Mouse (Mus musculus) skeletal muscle tissue, adult 2 months (tissue): ENCODE data around the gene Decr2.
"Not testable (repeated sequence)": the region's sequence is repeated elsewhere in the genome, so short reads cannot be mapped to it uniquely, and the experiment has no call there.

ENCODE experiments used
- DNase-seq: peaks from one replicate; pipeline ENCODE4 v3.0.0-alpha.2; 2012; ENCODE audit warnings: low read depth, low spot score

Decr2 gene

GRCm38 (mm10) chr17:26113181-26113948 lies 23.2 kb upstream of the Decr2 start, which contains the start of gene Tmem8:
Gene Tmem8 (plus strand): TSS chr17:26113299.
- no peak for DNase-seq

- no peak for DNase-seq
Measured at GRCm38 (mm10) chr17:26112751-26113150, 22.6 kb upstream of the Decr2 start.

DNA sequence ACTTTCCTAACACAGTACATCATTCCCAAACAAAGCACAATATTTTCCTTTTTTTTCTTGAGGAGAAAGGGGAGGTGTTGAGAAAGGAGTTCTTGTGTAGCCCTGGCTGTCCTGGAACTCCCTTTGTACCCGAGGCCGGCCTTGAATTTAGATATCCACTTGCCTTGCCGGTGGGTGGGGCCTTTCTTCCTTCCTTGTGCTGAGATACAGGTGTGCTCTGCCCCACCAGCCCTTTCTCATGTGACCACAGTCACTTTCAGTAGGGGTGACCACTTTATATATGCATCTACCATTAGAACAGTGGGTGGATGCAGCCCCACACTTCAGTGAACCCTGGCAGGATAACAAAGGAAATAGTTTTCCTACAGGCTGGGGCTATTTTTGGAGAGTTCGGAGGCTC lies 21.6 kb upstream of the Decr2 start:
- DNase-seq: no peak

- DNase-seq: no peak
Measured at GRCm38 (mm10) chr17:26111024-26111423, 20.9 kb upstream of the Decr2 start.

GRCm38 (mm10) chr17:26110156-26110555 lies 20.0 kb upstream of the Decr2 start:
- no peak for DNase-seq

DNA sequence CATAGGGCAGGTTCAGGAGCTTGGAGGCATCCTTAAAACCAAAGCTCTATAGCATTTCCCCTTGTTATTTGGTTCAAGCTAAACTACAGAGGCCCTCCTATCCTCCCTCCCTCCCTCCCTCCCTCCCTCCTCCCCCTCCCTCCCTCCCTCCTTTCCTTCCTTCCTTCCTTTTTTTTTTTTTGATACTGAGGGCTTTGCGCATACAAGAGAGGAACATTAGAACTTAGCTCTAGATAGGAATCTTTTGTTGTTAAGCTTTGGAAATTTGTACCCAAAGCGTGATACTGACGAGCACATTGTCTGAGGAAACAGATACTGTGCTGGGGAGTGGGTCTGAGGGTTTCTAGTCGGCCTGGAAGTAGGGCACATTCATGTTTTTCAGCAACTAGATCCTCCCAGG lies 15.5 kb upstream of the Decr2 start:
- DNase-seq: no peak

- DNase-seq: no peak
Measured at GRCm38 (mm10) chr17:26101478-26101877, 11.3 kb upstream of the Decr2 start.

- DNase-seq: no peak
Measured at GRCm38 (mm10) chr17:26100166-26100565, 10.0 kb upstream of the Decr2 start.

GRCm38 (mm10) chr17:26099316-26099715 lies 9.2 kb upstream of the Decr2 start:
- DNase-seq: not testable (repeated sequence)

DNA sequence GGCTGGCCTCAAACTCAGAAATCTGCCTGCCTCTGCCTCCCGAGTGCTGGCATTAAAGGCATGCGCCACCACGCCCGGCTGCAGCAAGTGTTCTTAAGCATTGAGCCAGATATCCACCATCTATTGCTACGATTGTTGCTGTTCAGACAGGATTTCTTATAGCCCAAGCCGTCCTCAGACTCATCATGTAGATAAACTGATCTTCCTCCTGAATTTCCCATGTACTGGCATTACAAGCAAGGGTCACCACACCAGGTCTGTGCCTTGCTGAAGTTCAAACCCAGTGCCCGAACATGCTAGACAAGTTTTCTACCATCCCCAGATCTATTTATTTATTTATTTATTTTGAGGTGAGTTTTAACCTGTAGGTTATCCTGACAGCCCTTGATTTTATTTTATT lies 8.3 kb upstream of the Decr2 start:
- DNase-seq: no peak

DNA sequence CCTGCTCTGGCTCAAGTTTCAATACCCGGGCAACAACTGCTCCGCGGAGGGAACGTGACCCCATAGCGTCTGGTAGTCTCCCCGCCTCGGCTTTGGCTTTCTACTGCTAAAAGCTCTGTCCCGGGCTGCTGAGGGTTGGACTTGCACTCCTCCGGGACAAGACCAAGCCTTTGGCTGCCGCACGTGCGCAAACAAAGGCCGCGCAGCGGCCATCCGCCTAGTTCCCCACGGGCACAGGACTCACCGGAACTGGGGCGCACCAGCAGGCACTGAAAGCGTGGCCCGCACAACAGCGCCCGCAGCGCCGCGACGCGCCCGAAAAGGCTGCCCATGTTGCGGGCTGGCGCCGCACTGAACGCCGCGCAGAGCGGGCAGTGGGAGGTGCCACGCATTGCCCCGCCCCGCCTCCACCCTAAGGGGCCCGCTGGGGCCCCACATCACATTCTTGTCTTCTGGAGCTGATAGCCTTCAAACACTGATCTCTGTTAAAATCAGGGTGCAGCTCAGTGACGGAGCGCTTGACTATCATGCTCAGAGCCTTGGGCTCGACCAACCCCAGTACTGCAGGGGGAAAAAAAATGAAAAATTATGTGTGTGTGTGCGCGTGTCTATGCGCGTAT lies 5.1 kb upstream of the Decr2 start, which contains the start of gene Nme4:
Nme4 (minus strand) TSS at position 482 of the 620 bp plus-strand sequence.
- DNase-seq: no peak

GRCm38 (mm10) chr17:26094531-26095110 lies 4.5 kb upstream of the Decr2 start:
- no peak for DNase-seq

GRCm38 (mm10) chr17:26087059-26087564 lies 3.0 kb downstream of the Decr2 start:
- DNase-seq: no peak

GRCm38 (mm10) chr17:26080867-26081266 lies 9.3 kb downstream of the Decr2 start:
- no peak for DNase-seq

DNA sequence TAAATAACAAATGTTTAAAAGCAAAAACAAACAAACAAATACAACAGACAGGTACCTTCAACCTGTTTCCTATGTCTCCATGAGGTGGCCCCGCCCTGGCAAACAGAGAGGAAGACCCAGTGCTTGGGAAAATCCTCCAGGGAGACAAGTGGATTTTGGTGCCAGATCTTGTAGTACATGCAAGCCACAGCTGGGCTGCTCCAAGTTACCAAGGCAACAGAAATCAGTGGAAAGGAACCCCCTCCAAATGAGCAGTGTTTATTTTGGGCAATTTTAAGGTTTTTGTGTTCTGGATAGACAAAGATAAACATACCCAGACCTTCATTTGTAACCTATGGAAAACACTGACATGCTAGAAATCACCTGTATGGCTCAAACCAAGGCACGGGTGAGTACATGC lies 11.3 kb downstream of the Decr2 start:
- no peak for DNase-seq

- DNase-seq: no peak
Measured at GRCm38 (mm10) chr17:26075246-26075645, 14.9 kb downstream of the Decr2 start.

DNA sequence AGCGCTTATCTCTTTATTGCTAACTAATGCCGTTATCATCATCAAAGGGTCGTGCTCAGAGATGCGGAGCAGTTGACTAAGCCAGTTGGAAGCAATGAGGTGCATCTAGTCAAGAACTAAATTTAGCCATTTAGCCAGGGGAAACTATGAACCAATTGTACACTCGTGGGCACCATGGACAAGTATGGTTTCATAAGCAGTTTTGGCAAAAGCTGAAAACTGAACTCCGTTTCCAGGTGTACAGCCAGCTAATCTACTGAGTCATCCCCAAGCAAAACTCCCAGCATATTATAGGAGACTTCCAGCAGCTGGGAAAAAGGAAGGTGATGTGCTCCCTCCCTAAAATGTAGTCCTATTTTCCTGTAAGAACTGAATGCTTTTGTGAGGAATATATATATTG lies 20.0 kb downstream of the Decr2 start:
- no peak for DNase-seq

GRCm38 (mm10) chr17:26068831-26069739 lies 21.1 kb downstream of the Decr2 start, which contains the start of gene Rab11fip3:
Gene Rab11fip3 (minus strand): TSS chr17:26069555.
- peak; percentile 93 for DNase-seq

DNA sequence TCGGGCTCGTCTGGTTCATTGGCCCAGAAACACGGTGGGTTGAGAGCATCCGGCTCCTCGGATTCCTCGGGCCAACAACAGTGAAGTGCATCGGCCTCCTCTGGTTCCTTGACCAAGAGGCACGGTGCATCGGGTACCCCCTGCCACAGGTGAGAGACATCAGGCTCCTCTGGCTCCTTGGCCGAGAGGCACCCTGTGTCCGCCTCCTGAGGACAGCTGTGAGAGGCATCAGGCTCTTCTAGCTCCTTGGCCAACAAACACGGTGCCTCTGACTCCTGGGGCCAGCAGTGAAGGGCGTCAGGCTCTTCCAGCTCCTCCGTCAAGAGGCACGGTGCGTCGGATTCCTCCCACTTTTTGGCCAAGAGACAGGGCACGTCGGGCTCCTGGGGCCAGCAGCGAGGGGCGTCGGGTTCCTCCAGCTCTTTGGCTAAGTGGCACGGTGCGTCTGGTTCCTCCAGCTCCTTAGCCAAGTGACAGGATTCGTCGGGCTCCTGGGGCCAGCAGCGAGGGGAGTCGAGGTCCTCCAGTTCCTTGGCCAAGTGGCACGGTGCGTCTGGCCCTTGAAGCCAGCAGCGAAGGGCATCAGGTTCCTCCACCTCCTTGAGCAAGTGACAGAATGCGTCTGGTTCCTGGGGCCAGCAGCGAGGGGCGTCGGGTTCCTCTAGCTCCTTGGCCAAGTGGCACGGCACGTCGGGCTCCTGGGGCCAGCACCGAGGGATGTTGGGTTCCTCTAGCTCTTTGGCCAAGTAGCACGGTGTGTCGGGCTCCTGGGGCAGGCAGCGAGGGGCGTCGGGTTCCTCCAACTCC lies 21.9 kb downstream of the Decr2 start:
- peak; percentile 89 for DNase-seq

- DNase-seq: no peak
Measured at GRCm38 (mm10) chr17:26066488-26067020, 23.6 kb downstream of the Decr2 start.
